Mouse (Mus musculus): ENCODE measurements around the gene Zfp329.
"Not testable (repeated sequence)": the region's sequence is repeated elsewhere in the genome, so short reads cannot be mapped to it uniquely, and the experiment has no call there.

GRCm38 (mm10) chr7:12792624-12793023 lies 26.0 kb downstream of the Zfp329 start:
- TF ChIP-seq GATA1, TAL1 (IDR thresholded peaks at IDR 0.05; ENCODE audit: low read length): not testable (repeated sequence)
